In the genomic region with DNA sequence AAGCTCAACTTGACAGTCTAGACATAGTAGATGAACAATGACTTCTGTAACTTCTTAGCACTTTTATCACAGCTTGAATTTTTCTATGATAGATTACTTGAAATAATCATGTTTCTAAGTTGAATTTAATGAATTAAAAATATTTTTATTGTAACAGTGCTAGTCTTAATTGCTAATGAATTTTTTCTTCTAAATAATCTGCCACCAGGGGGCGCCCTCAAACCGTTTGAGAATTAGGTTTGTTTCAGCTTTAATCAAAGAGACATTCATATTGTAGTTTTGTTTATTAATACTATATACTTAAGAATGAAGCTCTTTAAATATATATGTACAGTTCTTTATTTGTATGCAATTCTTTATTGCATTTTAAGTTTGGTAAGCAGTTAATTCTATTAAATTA, we compare ENCODE assay signal across 10 mouse cellular contexts. TPM values are rescaled to one million over a fixed set of nuclear protein-coding genes. Genes with fewer than 3 reads are reported as not detected.
DNase-seq lines count a peak whose midpoint lies in the region; ATAC-seq and TF ChIP-seq lines count a peak whose summit lies in the region.
"Had no signal": no experiment of that assay in that cellular context is flagged by ENCODE, and none has a peak within 500 bp of the region (broad histone marks: within the 10 kb centered on the region; RNA-seq: fewer than 3 reads in every experiment).

No protein-coding gene starts in this region.

- no peak overlapping the region for H3K4me2 ChIP-seq in hindbrain, embryonic 14.5 days (replicated peaks)
- H3K4me2 ChIP-seq in hindbrain, embryonic 16.5 days (ENCODE audit: low read length): no peak overlapping the region
- no peak overlapping the region for H3K4me2 ChIP-seq in CH12.LX (ENCODE audit: insufficient read depth, low read depth, poor library complexity, severe bottlenecking)
- H3K4me2 ChIP-seq: embryonic facial prominence, embryonic 12.5 days; limb, embryonic 15.5 days had no signal

- dilution Hi-C loops in CH12.LX (cut with MboI; ENCODE audit: extremely low pct_ligation_motif_present, extremely low pct_unique_long_range_greater_than_20kb, low sequenced_read_pairs): no loop called here

- no peak for TF ChIP-seq EP300 in CH12.LX (IDR thresholded peaks at IDR 0.05; ENCODE audit: low read length)

- WGBS in hindbrain, embryonic 14.5 days: under 1% methylated on average over 2 of the region's 2 CpGs
- under 1% methylated on average over 2 of the region's 2 CpGs for WGBS in hindbrain, embryonic 16.5 days

- H3K9ac ChIP-seq in hindbrain, embryonic 14.5 days: no peak overlapping the region
- no peak overlapping the region for H3K9ac ChIP-seq in hindbrain, embryonic 16.5 days (ENCODE audit: low read depth, low read length)
- H3K9ac ChIP-seq in CH12.LX (ENCODE audit: insufficient read depth, low read depth): no peak overlapping the region
- H3K9ac ChIP-seq: embryonic facial prominence, embryonic 12.5 days; limb, embryonic 15.5 days had no signal

- in situ Hi-C loops in CH12.LX (cut with MboI; ENCODE audit: low pct_ligation_motif_present, low pct_unique_long_range_greater_than_20kb, low sequenced_read_pairs): no loop called here

- no peak for TF ChIP-seq POLR2A in CH12.LX (IDR thresholded peaks at IDR 0.05; ENCODE audit: low read depth, low read length)

- H3K4me3 ChIP-seq in hindbrain, embryonic 14.5 days (replicated peaks; ENCODE audit: low read length): no peak overlapping the region
- H3K4me3 ChIP-seq in hindbrain, embryonic 16.5 days (ENCODE audit: low read length): no peak overlapping the region
- H3K4me3 ChIP-seq in CH12.LX (replicated peaks in 1 of 3; ENCODE audit: low read depth in 2 of 3, low read length in 2 of 3, poor library complexity in 1 of 3): no peak overlapping the region
- H3K4me3 ChIP-seq: embryonic facial prominence, embryonic 12.5 days; limb, embryonic 15.5 days had no signal

- ATAC-seq in hindbrain, embryonic 14.5 days (ENCODE audit: low FRiP score): no peak
- no peak for ATAC-seq in hindbrain, embryonic 16.5 days
- 0 out of 2 replicates have a peak, but pooled peaks have one; percentile 37 for ATAC-seq in erythroblast, adult 5-6 weeks (replicated peaks; ENCODE audit: low FRiP score, poor library complexity, severe bottlenecking)
- no peak for ATAC-seq in monocyte, adult 5-6 weeks (replicated peaks; ENCODE audit: insufficient number of reproducible peaks, low FRiP score, low TSS enrichment, poor library complexity, severe bottlenecking)

- H3K9me3 ChIP-seq in hindbrain, embryonic 14.5 days (ENCODE audit: control insufficient read depth, low read length): no peaks in the 10 kb centered on the region
- no peaks in the 10 kb centered on the region for H3K9me3 ChIP-seq in hindbrain, embryonic 16.5 days (ENCODE audit: control insufficient read depth, low read length)
- no peaks in the 10 kb centered on the region for H3K9me3 ChIP-seq in CH12.LX (replicated peaks; ENCODE audit: low read length)
- H3K9me3 ChIP-seq: embryonic facial prominence, embryonic 12.5 days; limb, embryonic 15.5 days had no signal

- peaks cover 20% of the 10 kb centered on the region for H3K36me3 ChIP-seq in hindbrain, embryonic 14.5 days (replicated peaks; ENCODE audit: control insufficient read depth, insufficient read depth)
- H3K36me3 ChIP-seq in hindbrain, embryonic 16.5 days (ENCODE audit: control insufficient read depth, insufficient read depth, low read length): peaks cover 3% of the 10 kb centered on the region; the same call in 1 of the 2 replicates
- H3K36me3 ChIP-seq in CH12.LX (replicated peaks in 1 of 2; ENCODE audit: control insufficient read depth in 1 of 2, insufficient read depth in 1 of 2, low read length in 1 of 2): peaks cover 15 to 60% of the 10 kb centered on the region in 2 experiments

- H3K4me1 ChIP-seq in hindbrain, embryonic 14.5 days (replicated peaks; ENCODE audit: control insufficient read depth, insufficient read depth, low read length): no peaks in the 10 kb centered on the region
- no peaks in the 10 kb centered on the region for H3K4me1 ChIP-seq in hindbrain, embryonic 16.5 days (ENCODE audit: control insufficient read depth, insufficient read depth, low read depth, low read length)
- no peaks in the 10 kb centered on the region for H3K4me1 ChIP-seq in CH12.LX (ENCODE audit: control insufficient read depth in 1 of 2, insufficient read depth in 2 of 2)
- H3K4me1 ChIP-seq: embryonic facial prominence, embryonic 12.5 days; limb, embryonic 15.5 days had no signal

- no peaks in the 10 kb centered on the region for H3K79me2 ChIP-seq in CH12.LX (replicated peaks; ENCODE audit: control insufficient read depth, extremely low read depth, insufficient read depth, poor library complexity, severe bottlenecking)

- no peak overlapping the region for H3K27ac ChIP-seq in hindbrain, embryonic 14.5 days
- no peak overlapping the region for H3K27ac ChIP-seq in hindbrain, embryonic 16.5 days (ENCODE audit: low read depth, low read length)
- no peak overlapping the region for H3K27ac ChIP-seq in CH12.LX (ENCODE audit: insufficient read depth, low read depth)
- H3K27ac ChIP-seq: embryonic facial prominence, embryonic 12.5 days; limb, embryonic 15.5 days had no signal

- peak; percentile 5 to 72; a peak in 2 of 4 replicates for TF ChIP-seq CTCF in CH12.LX (conservative IDR thresholded peaks at IDR 0.05 in 1 of 2, IDR thresholded peaks at IDR 0.05 in 1 of 2; ENCODE audit: low read depth in 2 of 2, low read length in 2 of 2)

- TF ChIP-seq RAD21 in CH12.LX (IDR thresholded peaks at IDR 0.05; ENCODE audit: low read depth, low read length): peak; percentile 41

- peak; percentile 87 for DNase-seq in hindbrain, embryonic 14.5 days (ENCODE audit: low spot score)
- peak; percentile 51 for DNase-seq in CH12.LX (ENCODE audit: extremely low read depth)
- DNase-seq in adrenal gland, postnatal 10 days: peak; percentile 78
- peak; percentile 48 to 71 for DNase-seq in left cerebral cortex, adult 18-20 months (ENCODE audit: low spot score in 2 of 2)
- peak; percentile 19 for DNase-seq in ovary, postnatal 36 days (ENCODE audit: low spot score)

- no peaks in the 10 kb centered on the region for H3K27me3 ChIP-seq in hindbrain, embryonic 14.5 days (ENCODE audit: control insufficient read depth, insufficient read depth, low read length)
- no peaks in the 10 kb centered on the region for H3K27me3 ChIP-seq in hindbrain, embryonic 16.5 days (replicated peaks; ENCODE audit: control insufficient read depth, insufficient read depth, low read length)
- no peaks in the 10 kb centered on the region for H3K27me3 ChIP-seq in CH12.LX (replicated peaks)
- H3K27me3 ChIP-seq: embryonic facial prominence, embryonic 12.5 days; limb, embryonic 15.5 days had no signal

TF ChIP-seq in CH12.LX, 34 proteins besides CTCF, POLR2A, EP300 and RAD21:
- TF ChIP-seq ETS1 (conservative IDR thresholded peaks at IDR 0.05; ENCODE audit: low read depth, low read length) (no peak), USF1 (IDR thresholded peaks at IDR 0.05; ENCODE audit: low read depth, low read length) (no peak), ELF1 (IDR thresholded peaks at IDR 0.05; ENCODE audit: low read depth, low read length) (no peak), CHD2 (IDR thresholded peaks at IDR 0.05; ENCODE audit: low read length) (no peak), MYC (IDR thresholded peaks at IDR 0.05; ENCODE audit: low read depth, low read length) (no peak), E2F4 (IDR thresholded peaks at IDR 0.05; ENCODE audit: insufficient replicate concordance, low read depth, low read length) (no peak), NRF1 (IDR thresholded peaks at IDR 0.05; ENCODE audit: low read depth, low read length) (no peak), UBTF (IDR thresholded peaks at IDR 0.05; ENCODE audit: low read depth, low read length) (no peak), SMC3 (IDR thresholded peaks at IDR 0.05; ENCODE audit: low read depth, low read length) (peak; percentile 39)

RNA-seq across cellular contexts. Expression of gene Parg, which starts 27.2 kb away (rescaled TPM):
- polyA plus RNA-seq in hindbrain, embryonic 14.5 days (2014; fragmentation: Nextera tagmentation; extraction: Ambion mirVana): 40.1 and 44.8 TPM in 2 replicates
- 26.8 and 30.0 TPM in 2 replicates for polyA plus RNA-seq in hindbrain, embryonic 16.5 days (2015; fragmentation: Nextera tagmentation; extraction: Ambion mirVana)
- 36.3 and 39.9 TPM in 2 replicates for total RNA-seq in CH12.LX (2012; rRNA removed)
- 66.1 and 77.9 TPM in 2 replicates for total RNA-seq in CH12.LX (2014; rRNA removed)
- 25.7 and 40.6 TPM in 2 replicates for polyA plus RNA-seq in CH12.LX (2012; ENCODE audit: insufficient read length, low read depth)
- 10 to 100 TPM; 50.2 to 54.2 TPM for total RNA-seq in adrenal gland, postnatal 10 days (2021)
- total RNA-seq in erythroblast, adult 5-6 weeks (2015; ENCODE audit: low replicate concordance): 12.7 and 19.2 TPM in 2 replicates
- 28.6 and 39.1 TPM in 2 replicates for total RNA-seq in erythroblast, adult 5-6 weeks (2017; ENCODE audit: low replicate concordance)
- total RNA-seq in left cerebral cortex, adult 18-20 months (2021): 10 to 100 TPM; 37.4 to 44.3 TPM
- 89.5 to 191 TPM (median 132 TPM) in 3 replicates for total RNA-seq in monocyte, adult 5-6 weeks (2017)

RNA-seq across cellular contexts. Expression of gene Timm23, which starts 27.3 kb away (rescaled TPM):
- 244 and 255 TPM in 2 replicates for polyA plus RNA-seq in hindbrain, embryonic 14.5 days (2014; fragmentation: Nextera tagmentation; extraction: Ambion mirVana)
- polyA plus RNA-seq in hindbrain, embryonic 16.5 days (2015; fragmentation: Nextera tagmentation; extraction: Ambion mirVana): 221 and 231 TPM in 2 replicates
- 285 and 389 TPM in 2 replicates for total RNA-seq in CH12.LX (2012; rRNA removed)
- 496 and 558 TPM in 2 replicates for total RNA-seq in CH12.LX (2014; rRNA removed)
- polyA plus RNA-seq in CH12.LX (2012; ENCODE audit: insufficient read length, low read depth): 425 and 495 TPM in 2 replicates
- 100 to 1,000 TPM; 159 to 175 TPM for total RNA-seq in adrenal gland, postnatal 10 days (2021)
- total RNA-seq in erythroblast, adult 5-6 weeks (2015; ENCODE audit: low replicate concordance): 41.2 and 49.4 TPM in 2 replicates
- total RNA-seq in erythroblast, adult 5-6 weeks (2017; ENCODE audit: low replicate concordance): 11.2 and 15.3 TPM in 2 replicates
- total RNA-seq in left cerebral cortex, adult 18-20 months (2021): 10 to 100 TPM; 64.1 to 75.7 TPM
- total RNA-seq in monocyte, adult 5-6 weeks (2017): 48.4 to 102 TPM (median 64.0 TPM) in 3 replicates

Comparison
In these comparisons a context has a peak if more than half of its experiments do, and no peak if none do; other contexts are left out.
1. DNase-seq: peak in every context shown above with its lines; median percentile 87 in hindbrain, embryonic 14.5 days; 78 in adrenal gland, postnatal 10 days; 60 in left cerebral cortex, adult 18-20 months; 51 in CH12.LX; 19 in ovary, postnatal 36 days.